Mouse (Mus musculus) embryonic facial prominence, embryonic 10.5 days (tissue): ENCODE results near the gene Tigit. TPM values are rescaled to one million over a fixed set of nuclear protein-coding genes. Genes with fewer than 3 reads are reported as not detected.

ENCODE experiments used
- DNase-seq: peaks from one replicate; pipeline ENCODE4 v3.0.0-alpha.2; 2017; ENCODE audit warnings: low spot score
- H3K27ac ChIP-seq: fragments of 300-500 bp; sonication (generic); replicated peaks from 2 replicates; pipeline ENCODE4 v1.5.1; 2016; ENCODE audit warnings: mild to moderate bottlenecking
- H3K27me3 ChIP-seq: fragments of 300-500 bp; sonication (generic); replicated peaks from 2 replicates; pipeline ENCODE4 v1.6.1; 2016; ENCODE audit warnings: low read depth, mild to moderate bottlenecking; ENCODE audit not compliant: poor library complexity, severe bottlenecking
- H3K36me3 ChIP-seq: fragments of 300-500 bp; sonication (generic); replicated peaks from 2 replicates; pipeline ENCODE4 v1.6.1; 2016; ENCODE audit warnings: mild to moderate bottlenecking, moderate library complexity
- H3K4me1 ChIP-seq: fragments of 300-500 bp; sonication (generic); 2 replicates; pipeline ENCODE4 v1.6.1; 2016
- H3K4me3 ChIP-seq: fragments of 300-500 bp; sonication (generic); 2 replicates; pipeline ENCODE4 v1.5.1; 2016; ENCODE audit warnings: mild to moderate bottlenecking, moderate library complexity
- H3K9me3 ChIP-seq: fragments of 300-500 bp; sonication (generic); 2 replicates; pipeline ENCODE4 v1.6.1; 2016; ENCODE audit warnings: mild to moderate bottlenecking
- WGBS: fragments of 180-500 bp; shearing (Covaris S2); methylation state at CpG from one replicate; pipeline ENCODE4 v1.1.7; 2016; 5-methylcytosine and 5-hydroxymethylcytosine counted together
- polyA plus RNA-seq: library from polyadenylated mRNA; unstranded; fragments of >200 nt; fragmentation: Nextera tagmentation; extraction: Ambion mirVana; gene quantifications from 2 replicates; pipeline ENCODE4 v1.2.1, GENCODE M21; 2016

Tigit gene
- polyA plus RNA-seq, 1 experiment from 2014 or later: not detected

DNA sequence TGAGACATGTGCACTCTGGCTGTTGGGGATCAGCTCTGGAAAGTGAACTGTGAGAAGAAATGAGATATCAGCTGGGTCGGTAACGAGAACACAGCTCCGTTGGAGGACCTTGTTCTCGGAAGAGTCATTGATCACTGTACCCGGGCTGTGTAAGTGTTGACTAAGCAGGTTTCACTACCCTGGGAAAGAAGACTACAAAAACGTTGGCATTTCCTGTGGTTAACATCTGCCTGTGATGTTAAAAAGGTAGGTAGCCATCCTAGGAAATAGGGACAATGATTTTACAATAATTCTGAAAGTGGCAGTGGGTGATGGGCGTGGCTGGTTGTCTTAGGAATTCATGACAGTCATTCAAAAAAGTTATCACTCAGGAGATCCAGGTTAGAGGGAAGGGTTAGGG lies 31.9 kb upstream of the Tigit start:
- H3K4me3 ChIP-seq: no peak overlapping the region
- WGBS: 84% methylated on average over 7 of the region's 7 CpGs
- no peak for DNase-seq
- no peak overlapping the region for H3K27ac ChIP-seq
- H3K9me3 ChIP-seq: no peaks in the 10 kb centered on the region
- H3K36me3 ChIP-seq: no peaks in the 10 kb centered on the region
- no peaks in the 10 kb centered on the region for H3K27me3 ChIP-seq
- H3K4me1 ChIP-seq: no peaks in the 10 kb centered on the region

GRCm38 (mm10) chr16:43694104-43694503 lies 30.2 kb upstream of the Tigit start:
- Histone ChIP-seq H3K4me1 (no peaks in the 10 kb centered on the region), H3K27me3 (no peaks in the 10 kb centered on the region), H3K36me3 (no peaks in the 10 kb centered on the region), H3K9me3 (no peaks in the 10 kb centered on the region), H3K4me3 (no peak overlapping the region), H3K27ac (no peak overlapping the region)
- 92% methylated on average over 11 of the region's 11 CpGs for WGBS
- no peak for DNase-seq

DNA sequence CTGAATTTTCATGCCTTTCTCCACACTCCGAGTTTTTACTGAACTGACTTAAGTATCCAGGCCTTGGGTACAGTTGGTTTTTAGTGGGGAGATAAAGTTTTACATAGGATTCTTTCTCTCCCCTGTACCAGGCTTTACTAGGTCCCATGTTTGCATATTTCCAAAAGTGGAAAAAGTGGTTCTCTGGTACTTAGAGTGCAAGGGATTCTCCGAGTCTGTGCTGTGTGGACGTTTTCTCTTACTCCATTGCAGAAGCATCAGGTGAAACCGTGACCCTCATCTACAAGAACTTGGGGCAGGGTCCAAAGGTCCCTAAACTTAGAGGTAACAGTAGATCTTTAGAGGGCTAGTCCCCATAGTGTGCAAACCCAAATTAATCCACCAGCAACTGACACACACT lies 28.7 kb upstream of the Tigit start:
- 90% methylated on average over 4 of the region's 4 CpGs for WGBS
- Histone ChIP-seq H3K36me3 (no peaks in the 10 kb centered on the region), H3K27me3 (no peaks in the 10 kb centered on the region), H3K4me3 (no peak overlapping the region), H3K27ac (no peak overlapping the region), H3K4me1 (no peaks in the 10 kb centered on the region), H3K9me3 (no peaks in the 10 kb centered on the region)
- no peak for DNase-seq

GRCm38 (mm10) chr16:43691741-43692140 lies 27.8 kb upstream of the Tigit start:
- H3K9me3 ChIP-seq: no peaks in the 10 kb centered on the region
- H3K27me3 ChIP-seq: no peaks in the 10 kb centered on the region
- no peaks in the 10 kb centered on the region for H3K4me1 ChIP-seq
- no peak for DNase-seq
- no peak overlapping the region for H3K4me3 ChIP-seq
- no peak overlapping the region for H3K27ac ChIP-seq
- WGBS: 93% methylated on average over 5 of the region's 5 CpGs
- no peaks in the 10 kb centered on the region for H3K36me3 ChIP-seq

DNA sequence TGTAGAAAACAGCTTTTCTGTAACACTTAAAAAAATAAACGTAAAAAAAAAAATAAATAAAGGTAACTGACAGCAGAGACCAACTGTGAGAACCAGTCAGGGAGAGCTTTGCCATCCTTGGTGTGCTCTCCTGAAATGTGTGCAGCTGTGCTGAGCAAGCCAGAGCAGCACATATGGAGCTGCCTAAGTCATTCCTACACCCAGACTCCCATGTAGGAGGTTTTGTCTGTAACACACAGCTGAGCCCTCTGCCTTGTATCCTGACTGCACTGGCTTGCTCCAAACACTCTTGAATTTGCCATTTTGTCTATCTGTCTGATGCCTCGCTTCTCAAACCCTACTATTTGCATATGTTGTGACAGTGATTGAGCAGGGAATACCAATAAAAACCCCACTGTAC lies 27.0 kb upstream of the Tigit start:
- Histone ChIP-seq H3K27ac (no peak overlapping the region), H3K4me1 (no peaks in the 10 kb centered on the region), H3K9me3 (no peaks in the 10 kb centered on the region), H3K4me3 (no peak overlapping the region), H3K27me3 (no peaks in the 10 kb centered on the region), H3K36me3 (no peaks in the 10 kb centered on the region)
- WGBS: 87% methylated on average over 2 of the region's 2 CpGs
- no peak for DNase-seq

DNA sequence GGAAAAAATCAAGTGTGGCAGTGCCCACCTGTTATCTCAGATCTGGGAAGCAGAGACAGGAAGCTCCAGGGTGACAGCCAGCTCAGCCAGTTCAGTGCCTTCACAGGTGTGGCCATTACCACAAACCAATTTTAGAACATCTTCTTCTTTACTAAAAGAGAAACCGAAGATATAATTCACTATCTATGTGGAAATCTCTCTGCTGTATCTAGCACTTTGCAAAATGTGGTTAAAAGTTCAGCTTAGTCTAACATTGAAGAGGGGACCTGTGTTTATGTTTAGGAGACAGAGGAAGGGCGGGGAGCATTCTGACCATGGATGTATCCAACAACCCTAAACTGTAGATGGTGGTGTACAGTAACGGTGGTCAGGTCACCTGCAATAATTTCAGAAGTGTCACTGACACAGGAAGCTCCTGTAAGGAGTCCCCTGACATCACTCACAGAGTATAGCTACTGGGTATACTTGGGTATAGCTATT lies 26.3 kb upstream of the Tigit start:
- no peak for DNase-seq
- Histone ChIP-seq H3K9me3 (no peaks in the 10 kb centered on the region), H3K36me3 (no peaks in the 10 kb centered on the region), H3K27ac (no peak overlapping the region), H3K4me1 (no peaks in the 10 kb centered on the region), H3K27me3 (no peaks in the 10 kb centered on the region), H3K4me3 (no peak overlapping the region)
- 89% methylated on average over 3 of the region's 3 CpGs for WGBS

DNA sequence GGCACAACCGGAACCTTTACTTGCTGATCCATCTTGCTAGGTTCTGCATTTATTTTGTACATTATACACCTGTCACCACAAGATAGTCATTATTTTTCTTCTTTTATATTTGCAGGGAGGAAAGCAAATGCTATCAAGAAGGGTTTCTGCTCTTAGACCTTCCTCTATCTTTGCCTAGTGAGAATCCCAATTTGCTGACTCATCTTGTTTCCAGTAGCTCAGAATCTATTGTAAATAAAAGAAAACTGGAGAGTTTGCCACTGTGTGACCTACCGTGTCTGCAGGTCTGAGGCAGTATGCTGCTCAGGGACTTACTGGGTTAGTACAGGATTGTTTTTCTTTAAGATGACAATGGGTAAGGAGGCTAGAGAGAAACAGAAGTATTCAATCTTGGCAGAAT lies 24.0 kb upstream of the Tigit start:
- WGBS: 90% methylated on average over 2 of the region's 2 CpGs
- no peak for DNase-seq
- no peak overlapping the region for H3K4me3 ChIP-seq

GRCm38 (mm10) chr16:43674400-43674799 lies 10.5 kb upstream of the Tigit start:
- Histone ChIP-seq H3K4me1 (no peaks in the 10 kb centered on the region), H3K27me3 (no peaks in the 10 kb centered on the region), H3K27ac (no peak overlapping the region), H3K9me3 (no peaks in the 10 kb centered on the region), H3K4me3 (no peak overlapping the region), H3K36me3 (no peaks in the 10 kb centered on the region)
- DNase-seq: no peak
- WGBS: 62% methylated on average over 3 of the region's 3 CpGs

More for the DNA sequence above, 24.0 kb upstream of the Tigit start:
- Histone ChIP-seq H3K27ac (no peak overlapping the region), H3K27me3 (no peaks in the 10 kb centered on the region), H3K9me3 (no peaks in the 10 kb centered on the region), H3K4me1 (no peaks in the 10 kb centered on the region), H3K36me3 (no peaks in the 10 kb centered on the region)

GRCm38 (mm10) chr16:43672697-43673096 lies 8.8 kb upstream of the Tigit start:
- no peaks in the 10 kb centered on the region for H3K9me3 ChIP-seq
- no peak overlapping the region for H3K4me3 ChIP-seq
- 0 out of 2 replicates have a peak, but pooled peaks cover under 1% of the 10 kb centered on the region for H3K4me1 ChIP-seq
- DNase-seq: no peak
- no peak overlapping the region for H3K27ac ChIP-seq
- H3K27me3 ChIP-seq: no peaks in the 10 kb centered on the region
- H3K36me3 ChIP-seq: no peaks in the 10 kb centered on the region

GRCm38 (mm10) chr16:43671972-43672371 lies 8.0 kb upstream of the Tigit start:
- Histone ChIP-seq H3K9me3 (no peaks in the 10 kb centered on the region), H3K36me3 (no peaks in the 10 kb centered on the region), H3K27ac (no peak overlapping the region), H3K27me3 (no peaks in the 10 kb centered on the region), H3K4me3 (no peak overlapping the region), H3K4me1 (peaks cover 8% of the 10 kb centered on the region)
- DNase-seq: no peak
- WGBS: 86% methylated on average over 1 of the region's 1 CpGs

- Histone ChIP-seq H3K4me3 (no peak overlapping the region), H3K36me3 (no peaks in the 10 kb centered on the region), H3K4me1 (peaks cover 12% of the 10 kb centered on the region), H3K9me3 (no peaks in the 10 kb centered on the region), H3K27me3 (no peaks in the 10 kb centered on the region), H3K27ac (no peak overlapping the region)
- DNase-seq: no peak
- 97% methylated on average over 3 of the region's 3 CpGs for WGBS
Measured at GRCm38 (mm10) chr16:43668294-43668693, 4.3 kb upstream of the Tigit start.

DNA sequence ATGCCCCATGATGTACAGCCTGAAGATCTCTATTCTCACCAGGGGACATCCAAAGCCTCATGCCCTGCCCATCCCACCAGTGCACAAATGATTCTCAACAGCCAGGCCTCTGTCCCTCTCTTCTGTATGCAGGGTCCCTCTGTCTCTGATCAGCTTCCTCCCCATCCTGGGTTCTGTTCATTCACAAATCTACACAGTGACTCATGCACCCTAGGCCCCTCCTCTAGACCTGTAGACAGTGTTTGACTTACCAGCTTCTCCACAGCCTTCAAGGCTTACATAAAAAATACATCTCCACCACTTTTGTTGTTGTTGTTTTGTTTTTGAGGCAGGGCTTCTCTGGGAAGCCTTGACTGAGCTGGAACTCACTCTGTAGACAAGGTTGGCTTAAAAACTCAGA lies 915 bp upstream of the Tigit start:
- Histone ChIP-seq H3K27ac (no peak overlapping the region), H3K27me3 (no peaks in the 10 kb centered on the region), H3K4me1 (peaks cover 12% of the 10 kb centered on the region), H3K36me3 (no peaks in the 10 kb centered on the region), H3K9me3 (no peaks in the 10 kb centered on the region), H3K4me3 (no peak overlapping the region)
- no peak for DNase-seq

DNA sequence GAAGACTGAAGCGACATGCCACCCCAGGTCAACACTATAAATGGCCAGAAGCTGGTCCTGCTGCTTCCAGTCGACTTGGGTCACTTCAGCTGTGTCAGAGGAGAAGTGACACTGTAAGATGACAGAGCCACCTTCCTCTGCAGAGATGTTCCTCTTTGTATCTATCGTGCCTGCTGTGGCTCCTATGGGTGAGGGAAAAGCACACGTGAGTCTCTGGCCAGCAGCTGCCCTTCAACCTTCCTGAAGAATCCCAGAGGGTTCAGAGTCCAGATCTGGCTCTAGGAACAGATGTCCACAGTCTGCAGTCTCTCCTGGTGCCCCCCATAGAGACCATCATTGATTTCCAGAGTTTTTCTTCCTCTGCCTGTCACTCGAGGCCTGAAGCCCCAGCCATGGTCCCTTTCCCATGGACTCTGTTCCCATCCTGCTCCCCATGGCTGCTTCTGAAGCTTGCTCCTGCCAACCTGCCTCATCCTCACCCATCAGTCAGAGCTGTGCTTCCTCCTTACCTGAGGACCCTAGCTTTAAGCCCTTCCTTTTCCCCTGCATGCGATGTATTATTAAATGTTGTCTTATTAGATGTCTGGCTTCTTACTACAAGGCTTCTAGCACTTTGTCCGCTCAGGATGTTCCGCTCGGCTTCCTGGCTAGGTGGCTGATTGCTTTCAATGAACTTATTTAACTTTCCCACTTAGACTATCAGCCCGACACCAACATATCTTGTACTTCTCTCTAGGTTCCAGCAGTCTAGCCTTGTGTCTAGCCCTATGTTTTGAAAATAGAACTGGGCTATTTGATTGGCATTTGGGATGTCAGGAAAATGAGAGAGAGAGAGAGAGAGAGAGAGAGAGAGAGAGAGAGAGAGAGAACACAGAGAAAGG lies 1.6 kb downstream of the Tigit start:
- Histone ChIP-seq H3K36me3 (no peaks in the 10 kb centered on the region), H3K4me3 (no peak overlapping the region), H3K9me3 (no peaks in the 10 kb centered on the region), H3K4me1 (peaks cover 9% of the 10 kb centered on the region), H3K27ac (no peak overlapping the region), H3K27me3 (no peaks in the 10 kb centered on the region)
- DNase-seq: no peak
- 87% methylated on average over 10 of the region's 10 CpGs for WGBS
